Mouse (Mus musculus) heart, embryonic 13.5 days (tissue): Measurements from ENCODE around the gene Trit1. TPM values are rescaled to one million over a fixed set of nuclear protein-coding genes. Genes with fewer than 3 reads are reported as not detected.

Source experiments
- ATAC-seq: fragments of 200-750 bp; cut with Nextera tagmentation; 2 replicates; pipeline ENCODE4 v1.8.0; 2017; ENCODE audit warnings: moderate TSS enrichment; ENCODE audit not compliant: insufficient number of reproducible peaks, low FRiP score, low TSS enrichment; ENCODE audit errors: extremely low read depth
- H3K27ac ChIP-seq: fragments of 300-500 bp; sonication (generic); replicated peaks from 2 replicates; pipeline ENCODE4 v1.5.1; 2015; ENCODE audit warnings: moderate library complexity, mild to moderate bottlenecking, inconsistent platforms
- H3K27me3 ChIP-seq: fragments of 300-500 bp; sonication (generic); replicated peaks from 2 replicates; pipeline ENCODE4 v1.6.1; 2015; ENCODE audit warnings: mild to moderate bottlenecking, inconsistent platforms
- H3K36me3 ChIP-seq: fragments of 300-500 bp; sonication (generic); 2 replicates; pipeline ENCODE4 v1.6.1; 2015; ENCODE audit warnings: mild to moderate bottlenecking, inconsistent platforms
- H3K4me1 ChIP-seq: fragments of 300-500 bp; sonication (generic); 2 replicates; pipeline ENCODE4 v1.6.1; 2015; ENCODE audit warnings: inconsistent platforms
- H3K4me2 ChIP-seq: fragments of 300-500 bp; sonication (generic); 2 replicates; pipeline ENCODE4 v1.6.1; 2015; ENCODE audit warnings: inconsistent platforms, mild to moderate bottlenecking, moderate library complexity
- H3K4me3 ChIP-seq: fragments of 300-500 bp; sonication (generic); 2 replicates; pipeline ENCODE4 v1.5.1; 2015; ENCODE audit warnings: moderate library complexity, mild to moderate bottlenecking, inconsistent platforms
- H3K9ac ChIP-seq: fragments of 300-500 bp; sonication (generic); 2 replicates; pipeline ENCODE4 v1.6.1; 2015; ENCODE audit warnings: inconsistent platforms, mild to moderate bottlenecking, moderate library complexity
- H3K9me3 ChIP-seq: fragments of 300-500 bp; sonication (generic); 2 replicates; pipeline ENCODE4 v1.6.1; 2016; ENCODE audit warnings: inconsistent platforms
- WGBS: fragments of 180-500 bp; shearing (Covaris S2); methylation state at CpG from one replicate; pipeline ENCODE4 v1.1.7; 2015; ENCODE audit warnings: mixed read lengths; 5-methylcytosine and 5-hydroxymethylcytosine counted together
- polyA plus RNA-seq: library from polyadenylated mRNA; unstranded; fragments of >200 nt; fragmentation: Nextera tagmentation; extraction: Ambion mirVana; gene quantifications from 2 replicates; pipeline ENCODE4 v1.2.1, GENCODE M21; 2015

The Trit1 gene
- polyA plus RNA-seq, 1 experiment from 2014 or later, result 10.6 TPM

GRCm38 (mm10) chr4:123022896-123023295, 6.5 kb downstream of the Trit1 start:
- H3K27me3 ChIP-seq, result no peaks in the 10 kb centered on the region
- no peak overlapping the region for H3K9ac ChIP-seq
- no peak overlapping the region for H3K27ac ChIP-seq
- H3K9me3 ChIP-seq, result no peaks in the 10 kb centered on the region
- H3K4me1 ChIP-seq, result peaks cover 27% of the 10 kb centered on the region
- no peak overlapping the region for H3K4me3 ChIP-seq
- H3K36me3 ChIP-seq, result peaks cover 46% of the 10 kb centered on the region
- WGBS, result 100% methylated on average over 1 of the region's 1 CpGs
- no peak for ATAC-seq
- no peak overlapping the region for H3K4me2 ChIP-seq

GRCm38 (mm10) chr4:123025418-123025817, 9.0 kb downstream of the Trit1 start:
- H3K4me1 ChIP-seq, result peaks cover 14% of the 10 kb centered on the region; the same call in 1 of the 2 replicates
- ATAC-seq, result no peak
- WGBS, result 63% methylated on average over 2 of the region's 2 CpGs
- no peak overlapping the region for H3K4me2 ChIP-seq
- no peaks in the 10 kb centered on the region for H3K27me3 ChIP-seq
- peaks cover 52% of the 10 kb centered on the region for H3K36me3 ChIP-seq
- no peaks in the 10 kb centered on the region for H3K9me3 ChIP-seq
- H3K4me3 ChIP-seq, result no peak overlapping the region
- no peak overlapping the region for H3K9ac ChIP-seq
- no peak overlapping the region for H3K27ac ChIP-seq

GRCm38 (mm10) chr4:123026161-123026560, 9.8 kb downstream of the Trit1 start:
- ATAC-seq, result no peak
- no peak overlapping the region for H3K9ac ChIP-seq
- H3K4me1 ChIP-seq, result peaks cover 14% of the 10 kb centered on the region; the same call in 1 of the 2 replicates
- WGBS, result 92% methylated on average over 13 of the region's 13 CpGs
- H3K27ac ChIP-seq, result no peak overlapping the region
- H3K27me3 ChIP-seq, result no peaks in the 10 kb centered on the region
- H3K4me2 ChIP-seq, result no peak overlapping the region
- no peak overlapping the region for H3K4me3 ChIP-seq
- no peaks in the 10 kb centered on the region for H3K9me3 ChIP-seq
- peaks cover 54% of the 10 kb centered on the region for H3K36me3 ChIP-seq

- no peak overlapping the region for H3K9ac ChIP-seq
- no peaks in the 10 kb centered on the region for H3K9me3 ChIP-seq
- H3K36me3 ChIP-seq, result peaks cover 54% of the 10 kb centered on the region
- H3K4me1 ChIP-seq, result peaks cover 14% of the 10 kb centered on the region; the same call in 1 of the 2 replicates
- no peak overlapping the region for H3K27ac ChIP-seq
- WGBS, result 79% methylated on average over 4 of the region's 4 CpGs
- no peaks in the 10 kb centered on the region for H3K27me3 ChIP-seq
- no peak for ATAC-seq
- H3K4me2 ChIP-seq, result no peak overlapping the region
- H3K4me3 ChIP-seq, result no peak overlapping the region
Measured at GRCm38 (mm10) chr4:123026597-123026996, 10.2 kb downstream of the Trit1 start.

GRCm38 (mm10) chr4:123034841-123035240, 18.4 kb downstream of the Trit1 start:
- Histone ChIP-seq H3K27me3 (no peaks in the 10 kb centered on the region), H3K4me1 (peaks cover 22% of the 10 kb centered on the region), H3K9ac (no peak overlapping the region), H3K4me3 (no peak overlapping the region), H3K4me2 (no peak overlapping the region), H3K9me3 (no peaks in the 10 kb centered on the region), H3K36me3 (peaks cover 44% of the 10 kb centered on the region), H3K27ac (no peak overlapping the region)
- WGBS, result 83% methylated on average over 2 of the region's 2 CpGs
- no peak for ATAC-seq

- Histone ChIP-seq H3K27ac (no peak overlapping the region), H3K9me3 (no peaks in the 10 kb centered on the region), H3K9ac (no peak overlapping the region), H3K4me2 (no peak overlapping the region), H3K4me3 (no peak overlapping the region), H3K36me3 (peaks cover 50% of the 10 kb centered on the region), H3K27me3 (no peaks in the 10 kb centered on the region), H3K4me1 (peaks cover 22% of the 10 kb centered on the region)
- ATAC-seq, result no peak
- WGBS, result 46% methylated on average over 2 of the region's 2 CpGs
Measured at GRCm38 (mm10) chr4:123035636-123036035, 19.2 kb downstream of the Trit1 start.

- Histone ChIP-seq H3K4me2 (no peak overlapping the region), H3K4me1 (peaks cover 23% of the 10 kb centered on the region), H3K27me3 (no peaks in the 10 kb centered on the region), H3K27ac (no peak overlapping the region), H3K36me3 (peaks cover 40% of the 10 kb centered on the region), H3K9ac (no peak overlapping the region), H3K4me3 (no peak overlapping the region), H3K9me3 (no peaks in the 10 kb centered on the region)
- 69% methylated on average over 3 of the region's 3 CpGs for WGBS
- ATAC-seq, result no peak
Measured at GRCm38 (mm10) chr4:123036710-123037109, 20.3 kb downstream of the Trit1 start.

GRCm38 (mm10) chr4:123041131-123041530, 24.7 kb downstream of the Trit1 start:
- WGBS, result 85% methylated on average over 6 of the region's 6 CpGs

GRCm38 (mm10) chr4:123043858-123044257, 27.5 kb downstream of the Trit1 start:
- Histone ChIP-seq H3K4me1 (peaks cover 27% of the 10 kb centered on the region), H3K4me2 (no peak overlapping the region), H3K36me3 (peaks cover 74% of the 10 kb centered on the region), H3K4me3 (no peak overlapping the region), H3K27ac (no peak overlapping the region), H3K27me3 (0 out of 2 replicates have a peak, but pooled peaks cover 12% of the 10 kb centered on the region), H3K9me3 (no peaks in the 10 kb centered on the region), H3K9ac (no peak overlapping the region)
- 76% methylated on average over 1 of the region's 1 CpGs for WGBS
- ATAC-seq, result no peak

More at GRCm38 (mm10) chr4:123041131-123041530, 24.7 kb downstream of the Trit1 start:
- Histone ChIP-seq H3K4me3 (no peak overlapping the region), H3K9ac (no peak overlapping the region), H3K27ac (no peak overlapping the region), H3K4me1 (peaks cover 20% of the 10 kb centered on the region), H3K36me3 (peaks cover 53% of the 10 kb centered on the region), H3K27me3 (no peaks in the 10 kb centered on the region), H3K4me2 (no peak overlapping the region), H3K9me3 (no peaks in the 10 kb centered on the region)
- no peak for ATAC-seq

GRCm38 (mm10) chr4:123044842-123045241, 28.4 kb downstream of the Trit1 start:
- Histone ChIP-seq H3K36me3 (peaks cover 76% of the 10 kb centered on the region), H3K4me2 (no peak overlapping the region), H3K27me3 (0 out of 2 replicates have a peak, but pooled peaks cover 16% of the 10 kb centered on the region), H3K27ac (no peak overlapping the region), H3K9me3 (no peaks in the 10 kb centered on the region), H3K4me1 (peaks cover 36% of the 10 kb centered on the region), H3K4me3 (no peak overlapping the region), H3K9ac (no peak overlapping the region)
- WGBS, result 86% methylated on average over 4 of the region's 4 CpGs
- no peak for ATAC-seq

GRCm38 (mm10) chr4:123046300-123046699, 29.9 kb downstream of the Trit1 start:
- peaks cover 68% of the 10 kb centered on the region for H3K36me3 ChIP-seq
- 77% methylated on average over 3 of the region's 3 CpGs for WGBS

GRCm38 (mm10) chr4:123050681-123051211, 34.3 kb downstream of the Trit1 start:
- Histone ChIP-seq H3K36me3 (peaks cover 81% of the 10 kb centered on the region), H3K9me3 (no peaks in the 10 kb centered on the region), H3K9ac (no peak overlapping the region), H3K4me2 (peak overlapping the region; percentile 9; the same call in 1 of the 2 replicates), H3K4me3 (no peak overlapping the region), H3K27me3 (peaks cover 41% of the 10 kb centered on the region), H3K4me1 (peaks cover 55% of the 10 kb centered on the region), H3K27ac (peak overlapping the region; percentile 64; the same call in 1 of the 2 replicates)
- WGBS, result 25% methylated on average over 5 of the region's 5 CpGs
- ATAC-seq, result peak; percentile 83; the same call in 1 of the 2 replicates

More at GRCm38 (mm10) chr4:123046300-123046699, 29.9 kb downstream of the Trit1 start:
- Histone ChIP-seq H3K9me3 (no peaks in the 10 kb centered on the region), H3K4me3 (no peak overlapping the region), H3K4me1 (peaks cover 51% of the 10 kb centered on the region), H3K27ac (no peak overlapping the region), H3K27me3 (0 out of 2 replicates have a peak, but pooled peaks cover 17% of the 10 kb centered on the region), H3K9ac (no peak overlapping the region), H3K4me2 (no peak overlapping the region)
- no peak for ATAC-seq
